Mouse (Mus musculus) fibroblast of lung, adult 2 months (primary cell): ENCODE measurements around the gene Ccdc51.
A peak's percentile ranks its signal among the peaks of the same experiment; 100 is the strongest.

Experiments
- DNase-seq: peaks from one replicate; pipeline ENCODE4 v3.0.0-alpha.2; 2011; ENCODE audit warnings: low read depth

Ccdc51 gene

GRCm38 (mm10) chr9:109082124-109082800, at the start of gene Ccdc51, which contains the start of gene Tma7:
Gene Ccdc51, plus strand, starts transcription at chr9:109082493.
Gene Tma7, minus strand, starts transcription at chr9:109082587.
- DNase-seq = no peak

DNA sequence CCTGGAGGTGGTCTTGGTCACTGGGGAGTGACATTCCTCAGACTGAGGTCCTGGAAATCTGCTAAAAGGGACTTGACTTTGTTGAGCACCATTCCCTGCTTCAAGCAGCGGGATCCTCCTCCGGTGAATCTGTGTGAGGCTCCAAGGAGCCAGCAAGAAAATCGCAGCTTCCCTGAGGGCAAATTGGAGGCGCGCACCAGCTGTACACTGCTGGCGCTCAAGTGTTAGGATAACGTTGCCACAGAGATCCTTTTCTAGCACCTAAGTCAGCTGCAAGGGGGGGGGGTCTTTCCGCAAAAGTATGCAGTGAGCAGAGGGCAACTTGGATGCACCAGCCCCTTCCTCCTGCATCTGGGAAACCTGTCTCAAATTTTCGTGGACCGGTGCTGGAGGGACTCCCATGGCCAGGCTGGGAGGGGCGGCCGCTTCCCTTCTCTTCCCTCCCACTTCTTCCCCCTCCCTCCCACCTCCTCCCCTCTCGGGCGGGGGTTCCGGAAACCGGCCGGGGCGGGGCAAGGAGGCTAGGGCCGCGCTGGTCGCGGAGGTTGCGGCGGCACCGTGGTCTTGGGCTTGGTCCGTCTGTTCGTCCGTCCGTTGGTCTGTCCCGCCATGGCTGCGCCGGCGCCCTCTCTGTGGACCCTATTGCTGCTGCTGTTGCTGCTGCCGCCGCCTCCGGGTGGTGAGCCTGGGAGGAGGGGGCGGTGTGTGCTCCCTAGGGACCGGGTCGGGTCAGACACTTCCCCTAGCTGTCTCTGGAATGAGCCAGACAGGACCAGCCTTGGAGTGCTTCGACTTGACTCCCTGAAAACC, 44.0 kb upstream of the Ccdc51 start, which contains the start of gene Shisa5:
Shisa5 (plus strand) TSS at position 480 of the 810 bp plus-strand sequence.
- no peak for DNase-seq

DNA sequence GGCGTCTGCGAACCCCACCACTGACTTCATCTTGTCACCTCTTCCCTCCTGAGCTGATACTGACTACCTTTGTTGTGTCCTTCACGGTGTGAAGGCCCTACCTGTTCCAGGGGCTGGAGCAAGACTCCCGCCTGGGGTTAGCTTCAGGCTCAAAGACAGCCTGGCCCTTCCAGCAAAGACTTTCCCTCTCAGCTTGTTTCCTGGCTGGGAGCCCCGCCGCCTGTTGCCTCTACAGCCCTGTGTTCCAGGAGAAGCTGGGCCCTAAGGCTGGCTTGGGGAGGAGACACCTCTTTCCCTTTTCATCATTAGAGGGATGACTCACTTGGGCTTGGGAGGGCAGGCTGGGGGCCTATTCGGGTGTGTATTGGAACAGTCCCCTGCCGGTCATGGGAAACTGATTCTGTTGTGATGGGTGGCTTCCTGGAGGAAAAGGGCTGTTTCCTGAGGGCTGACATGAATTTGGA, 43.4 kb upstream of the Ccdc51 start:
- peak; percentile 58 for DNase-seq

- no peak for DNase-seq
Measured at GRCm38 (mm10) chr9:109039681-109040080, 42.6 kb upstream of the Ccdc51 start.

- DNase-seq = no peak
Measured at GRCm38 (mm10) chr9:109040216-109040615, 42.1 kb upstream of the Ccdc51 start.

GRCm38 (mm10) chr9:109040906-109041305, 41.4 kb upstream of the Ccdc51 start:
- DNase-seq = no peak

GRCm38 (mm10) chr9:109041351-109041750, 40.9 kb upstream of the Ccdc51 start:
- DNase-seq = no peak

DNA sequence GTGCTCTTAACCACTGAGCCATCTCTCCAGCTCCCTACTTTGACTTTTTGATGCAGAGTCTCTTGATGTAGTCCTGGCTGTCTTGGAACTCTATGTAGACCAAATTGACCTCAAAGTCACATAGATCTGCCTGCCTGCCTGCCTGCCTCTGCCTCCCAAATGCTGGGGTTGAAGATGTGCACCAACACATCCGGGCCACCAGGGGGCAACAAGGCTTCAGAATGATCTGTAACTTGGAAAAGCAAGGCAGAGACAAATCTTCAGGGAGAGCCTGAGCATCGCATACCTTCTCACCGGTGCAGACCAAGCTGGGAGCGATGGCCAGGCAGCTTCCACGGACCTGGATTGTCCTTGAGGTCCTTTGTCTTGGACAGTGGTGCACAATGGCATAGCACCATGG, 36.0 kb upstream of the Ccdc51 start:
- no peak for DNase-seq

DNA sequence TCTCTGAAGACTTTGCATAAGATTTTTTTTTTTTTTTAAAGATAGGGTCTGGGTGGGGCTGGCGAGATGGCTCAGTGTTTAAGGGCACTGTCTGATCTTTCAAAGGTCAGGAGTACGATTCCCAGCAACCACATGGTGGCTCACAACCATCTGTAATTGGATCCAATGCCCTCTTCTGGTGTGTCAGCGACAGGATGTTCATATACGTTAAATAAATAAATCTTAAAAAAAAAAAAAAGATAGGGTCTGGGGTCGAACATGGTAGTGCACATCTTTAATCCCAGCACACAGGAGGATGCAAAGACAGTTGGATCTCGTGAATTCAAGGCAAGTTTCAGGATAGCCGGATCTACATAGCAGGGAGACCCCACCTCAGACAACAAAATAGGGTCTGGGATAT, 33.0 kb upstream of the Ccdc51 start:
- DNase-seq = no peak

- no peak for DNase-seq
Measured at GRCm38 (mm10) chr9:109049996-109050673, 32.2 kb upstream of the Ccdc51 start.

GRCm38 (mm10) chr9:109050674-109050997, 31.7 kb upstream of the Ccdc51 start:
- DNase-seq = no peak

GRCm38 (mm10) chr9:109051011-109051501, 31.2 kb upstream of the Ccdc51 start:
- no peak for DNase-seq

DNA sequence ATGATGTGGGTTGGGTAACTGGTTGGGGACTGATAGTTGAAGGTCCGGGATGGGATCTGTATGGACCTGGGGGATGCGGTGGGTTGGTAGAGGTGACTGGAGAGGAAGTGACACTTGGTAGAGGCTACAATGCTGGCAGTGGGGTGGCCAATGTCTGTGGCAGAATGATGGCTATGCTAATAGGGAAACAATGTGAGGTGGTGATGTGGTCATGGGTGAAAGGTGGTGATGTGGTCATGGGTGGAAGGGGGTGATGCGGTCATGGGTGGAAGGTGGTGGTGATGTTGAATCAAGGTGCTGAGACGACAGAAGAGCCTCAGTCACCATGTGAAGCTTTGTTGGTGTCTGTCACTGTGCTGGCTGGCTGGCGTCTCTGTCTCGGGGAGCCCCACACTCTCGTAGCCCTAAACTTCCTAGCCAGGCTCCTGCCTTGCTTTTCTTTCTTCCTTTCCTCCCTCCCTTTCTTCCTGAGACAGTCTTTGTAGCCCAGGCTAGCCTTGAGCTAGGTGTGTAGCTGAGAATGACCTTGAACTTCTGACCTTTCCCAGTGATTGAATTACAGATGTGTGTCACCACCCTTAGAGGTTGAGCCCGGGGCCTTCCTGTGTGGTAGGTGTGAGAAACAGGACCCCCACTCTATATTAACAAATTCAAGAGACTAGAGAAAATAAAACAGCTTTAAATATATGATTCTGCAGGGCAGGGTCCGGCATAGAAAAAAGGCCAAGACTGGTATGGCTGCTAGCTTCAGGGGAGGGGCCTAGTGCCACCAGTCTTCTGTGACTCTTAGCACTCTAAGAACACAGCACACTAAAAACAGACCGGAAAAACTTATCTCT, 30.4 kb upstream of the Ccdc51 start:
- DNase-seq = no peak

GRCm38 (mm10) chr9:109052490-109053260, 29.6 kb upstream of the Ccdc51 start:
- DNase-seq = no peak

DNA sequence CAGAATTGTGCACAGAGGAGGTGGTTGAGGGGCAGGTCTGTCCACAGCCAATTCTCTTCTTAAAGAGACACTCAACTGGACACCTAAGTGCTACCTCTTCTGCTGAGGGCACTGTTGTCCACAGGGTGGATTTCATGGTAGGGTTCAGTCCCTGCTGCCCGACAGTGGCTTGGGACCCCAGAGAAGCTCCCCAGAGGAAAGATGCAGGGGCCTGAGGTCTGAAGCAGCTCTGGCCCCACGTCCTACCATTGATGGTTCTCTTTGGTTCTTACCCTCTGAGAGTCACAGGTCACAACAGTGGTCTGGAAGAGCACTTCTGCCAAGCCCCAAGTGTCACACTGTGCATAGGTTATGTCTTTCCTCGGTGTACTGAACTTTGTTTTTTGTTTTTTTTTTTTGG, 28.9 kb upstream of the Ccdc51 start:
- no peak for DNase-seq

- no peak for DNase-seq
Measured at GRCm38 (mm10) chr9:109053851-109054250, 28.4 kb upstream of the Ccdc51 start.

DNA sequence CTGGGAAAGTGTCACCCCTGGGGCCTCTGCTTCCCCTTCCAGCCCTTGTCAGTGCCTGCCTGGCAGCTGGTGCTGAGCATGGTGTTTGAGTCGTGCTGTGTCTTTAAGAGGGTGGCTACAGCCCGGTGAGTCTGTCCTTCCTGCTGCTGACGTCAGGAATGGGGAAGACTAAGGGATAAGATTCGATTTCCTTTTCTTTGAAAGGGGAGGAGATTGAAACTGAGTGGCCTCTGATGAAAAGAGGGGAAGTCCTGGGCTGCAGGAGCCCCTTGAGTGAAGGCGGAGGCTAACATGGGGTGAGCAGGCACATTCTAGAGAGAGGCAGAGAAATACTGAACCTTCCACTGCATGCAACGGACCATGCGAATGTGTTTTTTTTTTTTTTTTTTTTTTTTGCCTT, 27.6 kb upstream of the Ccdc51 start:
- peak; percentile 59 for DNase-seq

DNA sequence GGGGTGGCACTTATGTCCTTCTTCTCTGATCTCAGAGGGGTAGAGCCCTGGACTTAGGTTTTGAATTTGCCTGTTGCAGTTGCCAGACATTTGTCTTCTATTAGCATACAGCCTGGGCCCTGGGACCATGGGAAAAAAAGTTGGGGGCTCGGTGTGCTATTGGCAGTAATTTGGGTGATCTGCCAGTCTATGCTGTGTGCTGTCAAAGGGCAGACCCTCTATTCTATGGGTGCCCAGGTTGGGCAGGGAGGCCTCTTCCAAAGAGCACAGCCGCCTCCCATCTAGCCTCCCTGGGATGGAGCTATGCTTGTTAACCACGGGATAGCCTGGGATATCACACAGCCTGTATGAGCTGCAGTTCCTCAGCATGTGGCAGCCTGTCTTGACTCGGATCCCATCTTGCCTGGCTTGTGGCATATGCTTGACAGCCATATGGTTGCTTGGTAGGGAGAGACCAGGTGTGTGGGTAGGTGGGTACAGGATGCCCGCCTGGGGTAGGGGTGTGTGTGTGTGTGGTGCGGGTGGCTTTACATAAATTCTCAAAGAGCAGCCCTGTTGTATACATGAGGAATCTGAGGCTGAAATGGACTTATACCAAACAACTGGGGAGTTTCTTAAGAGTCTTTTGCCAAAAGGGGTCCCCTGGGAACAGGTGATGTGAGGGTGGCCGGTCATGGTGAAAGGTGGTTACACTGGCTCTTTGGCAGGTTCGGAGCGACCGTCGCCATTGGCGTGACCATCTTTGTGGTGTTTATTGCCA, 26.8 kb upstream of the Ccdc51 start:
- no peak for DNase-seq

- no peak for DNase-seq
Measured at GRCm38 (mm10) chr9:109056081-109056690, 26.1 kb upstream of the Ccdc51 start.

DNA sequence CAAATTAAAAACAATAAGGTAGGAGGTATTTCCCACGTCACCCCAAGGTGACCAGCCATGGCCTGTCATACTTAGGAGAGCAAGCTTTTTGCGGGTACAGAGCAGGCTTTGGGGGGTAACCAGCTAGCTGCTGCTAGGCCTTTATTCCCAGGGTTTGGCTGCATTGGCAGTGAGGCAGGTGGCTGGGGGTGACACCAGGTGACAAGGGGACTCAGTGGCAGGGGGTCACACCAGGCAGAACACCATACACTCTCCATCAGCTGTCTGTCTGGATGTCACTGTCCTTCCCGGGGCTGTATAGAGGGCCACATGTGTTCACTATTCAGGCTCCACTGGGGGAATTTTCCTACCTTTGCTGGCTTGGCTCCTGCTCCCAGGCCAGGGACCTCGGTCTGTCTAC, 25.4 kb upstream of the Ccdc51 start:
- DNase-seq = no peak
